Mouse (Mus musculus) myocyte (in vitro differentiated cells): Measurements from ENCODE around the gene Bnipl. TPM values are rescaled to one million over a fixed set of nuclear protein-coding genes. Genes with fewer than 3 reads are reported as not detected.

ENCODE experiments used
- H3K27me3 ChIP-seq: one replicate; pipeline ENCODE4 v1.6.1; 2011; ENCODE audit not compliant: control insufficient read depth, insufficient read depth, insufficient read length
- H3K36me3 ChIP-seq: one replicate; pipeline ENCODE4 v1.6.1; 2011; ENCODE audit not compliant: control insufficient read depth, insufficient read depth
- H3K4me2 ChIP-seq: one replicate; pipeline ENCODE4 v1.6.1; 2011; ENCODE audit warnings: low read depth, control low read depth
- H3K4me3 ChIP-seq: one replicate; pipeline ENCODE4 v1.5.1; 2011; ENCODE audit warnings: mild to moderate bottlenecking, control low read depth, moderate library complexity
- H3K79me2 ChIP-seq: one replicate; pipeline ENCODE4 v1.6.1; 2011; ENCODE audit not compliant: control insufficient read depth, insufficient read depth
- H3ac ChIP-seq: one replicate; pipeline ENCODE4 v1.6.1; 2011; ENCODE audit not compliant: control insufficient read depth, insufficient read length
- CEBPB ChIP-seq: IDR thresholded peaks from 2 replicates; pipeline ENCODE4 v1.6.1; 2011; ENCODE audit warnings: mild to moderate bottlenecking, moderate library complexity; ENCODE audit not compliant: poor library complexity, insufficient read depth, severe bottlenecking
- E2F4 ChIP-seq: IDR thresholded peaks from one replicate; pipeline ENCODE4 v1.6.1; 2011; ENCODE audit warnings: mild to moderate bottlenecking, control low read depth, moderate library complexity; ENCODE audit not compliant: insufficient read depth
- MAX ChIP-seq: IDR thresholded peaks from one replicate; pipeline ENCODE4 v1.6.1; 2011; ENCODE audit warnings: low read depth, mild to moderate bottlenecking, control low read depth
- MYOD1 ChIP-seq, 3 experiments: IDR thresholded peaks; one replicate each; pipeline ENCODE4 v1.6.1; 2011; ENCODE audit warnings: control low read depth in 2 of 3, low read depth in 2 of 3, mild to moderate bottlenecking in 2 of 3, moderate library complexity in 1 of 3; ENCODE audit not compliant: insufficient read length in 2 of 3, control insufficient read depth in 1 of 3
- MYOG ChIP-seq, 3 experiments: IDR thresholded peaks; one replicate each; pipeline ENCODE4 v1.6.1; 2011; ENCODE audit warnings: control low read depth in 2 of 3, low read depth in 2 of 3, mild to moderate bottlenecking in 2 of 3; ENCODE audit not compliant: insufficient read length in 2 of 3, control insufficient read depth in 1 of 3, insufficient read depth in 1 of 3
- POLR2A ChIP-seq: IDR thresholded peaks from one replicate; pipeline ENCODE4 v1.6.1; 2011; ENCODE audit warnings: low read depth, mild to moderate bottlenecking, control low read depth, moderate library complexity; ENCODE audit not compliant: insufficient read length
- POLR2AphosphoS2 ChIP-seq: IDR thresholded peaks from one replicate; pipeline ENCODE4 v1.6.1; 2011; ENCODE audit warnings: low read depth, control low read depth; ENCODE audit not compliant: insufficient read length
- REST ChIP-seq: IDR thresholded peaks from one replicate; pipeline ENCODE4 v1.6.1; 2011; ENCODE audit warnings: mild to moderate bottlenecking, control low read depth, moderate library complexity; ENCODE audit not compliant: insufficient read depth, insufficient read length
- SRF ChIP-seq: IDR thresholded peaks from one replicate; pipeline ENCODE4 v1.6.1; 2011; ENCODE audit warnings: low read depth; ENCODE audit not compliant: control insufficient read depth, insufficient read length
- TCF12 ChIP-seq: IDR thresholded peaks from one replicate; pipeline ENCODE4 v1.6.1; 2011; ENCODE audit warnings: mild to moderate bottlenecking, control low read depth; ENCODE audit not compliant: poor library complexity, insufficient read depth, severe bottlenecking
- TCF3 ChIP-seq: IDR thresholded peaks from one replicate; pipeline ENCODE4 v1.6.1; 2011; ENCODE audit warnings: low read depth, control low read depth; ENCODE audit not compliant: insufficient read length
- USF1 ChIP-seq: IDR thresholded peaks from one replicate; pipeline ENCODE4 v1.6.1; 2011; ENCODE audit warnings: low read depth, mild to moderate bottlenecking, control low read depth, moderate library complexity
- polyA plus RNA-seq: library from polyadenylated mRNA; unstranded; fragments of >200 nt; fragmentation: generic; extraction: Trizol; gene quantifications from one replicate; pipeline ENCODE4 v1.2.1, GENCODE M21; 2012; ENCODE audit warnings: missing spikeins

Bnipl gene
- 0.31 TPM for polyA plus RNA-seq

DNA sequence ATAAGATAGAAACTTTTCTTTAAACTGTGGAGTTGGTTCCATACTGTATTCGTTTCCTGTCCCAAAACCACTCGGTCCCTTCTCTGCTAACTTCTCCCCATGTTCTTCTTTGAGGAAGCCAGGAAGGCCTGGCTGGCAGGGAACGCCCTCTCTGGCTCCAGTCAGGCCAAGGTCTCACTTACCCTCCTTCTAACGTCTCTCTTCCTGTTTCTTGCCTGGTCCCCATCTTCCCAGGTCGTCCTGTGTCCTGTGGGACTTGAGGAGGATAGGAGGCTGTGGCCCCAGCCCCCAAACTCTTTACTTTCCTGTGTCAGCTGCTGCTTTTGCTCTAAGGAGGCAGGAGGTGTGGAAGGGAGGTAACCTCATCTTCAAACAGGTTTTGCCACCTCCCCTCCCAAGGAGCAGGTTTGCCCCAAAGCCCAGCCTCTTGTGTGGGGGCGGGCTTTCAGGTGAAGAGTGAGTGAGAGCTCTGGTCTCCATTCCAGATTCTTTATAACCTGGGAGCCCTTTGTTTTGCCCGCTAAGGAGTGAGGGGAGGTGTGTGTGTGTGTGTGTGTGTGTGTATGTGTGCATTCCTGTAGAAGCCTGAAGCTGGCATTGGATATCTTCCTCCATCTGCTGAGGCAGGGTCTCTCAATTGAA is at the start of gene Bnipl:
TSS of gene Bnipl (minus strand) at position 411 of the 642 bp plus-strand sequence.
- Histone ChIP-seq H3K27me3 (no peaks in the 10 kb centered on the region), H3K4me3 (no peak within 1 kb of the TSS), H3K79me2 (no peaks in the 10 kb centered on the region), H3K4me2 (no peak within 1 kb of the TSS), H3ac (no peak within 1 kb of the TSS), H3K36me3 (peaks cover 17% of the 10 kb centered on the region)
- TF ChIP-seq MAX (no peak), TCF12 (no peak), REST (no peak), CEBPB (no peak), POLR2A (no peak), E2F4 (no peak), MYOD1 (IDR thresholded peaks at IDR 0.05; ENCODE audit: control insufficient read depth in 1 of 3, insufficient read length in 2 of 3, low read depth in 2 of 3) (no peak), SRF (no peak), TCF3 (no peak), MYOG (IDR thresholded peaks at IDR 0.05; ENCODE audit: control insufficient read depth in 1 of 3, insufficient read depth in 1 of 3, insufficient read length in 2 of 3, low read depth in 2 of 3) (no peak), POLR2AphosphoS2 (no peak), USF1 (no peak)

DNA sequence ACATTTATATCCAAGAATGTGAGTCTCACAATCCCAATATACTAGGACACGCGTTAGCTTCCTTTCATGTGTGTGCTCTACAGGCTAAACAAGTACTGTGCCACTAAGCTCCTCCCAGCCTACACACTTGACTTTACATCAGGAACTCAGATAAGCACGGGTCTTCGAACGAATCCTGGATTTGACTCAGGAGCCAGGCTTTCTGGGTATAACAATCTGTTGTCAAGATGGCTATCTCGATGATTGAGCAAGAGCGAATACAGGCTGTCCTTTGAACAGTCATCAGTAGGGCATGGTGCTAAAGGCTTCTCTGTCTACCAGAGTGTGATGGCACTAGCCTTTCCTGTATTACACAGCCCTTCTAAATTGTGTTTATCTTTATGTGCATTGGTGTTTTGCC is 47.0 kb upstream of the Bnipl start:
- H3K79me2 ChIP-seq, result no peaks in the 10 kb centered on the region
- TF ChIP-seq CEBPB, result no peak
- TF ChIP-seq REST, result no peak
- TF ChIP-seq MYOD1 (IDR thresholded peaks at IDR 0.05; ENCODE audit: control insufficient read depth in 1 of 3, insufficient read length in 2 of 3, low read depth in 2 of 3), result no peak
- TF ChIP-seq POLR2AphosphoS2, result no peak
- no peak for TF ChIP-seq E2F4
- no peak for TF ChIP-seq SRF
- no peak for TF ChIP-seq TCF12
- TF ChIP-seq MYOG (IDR thresholded peaks at IDR 0.05; ENCODE audit: control insufficient read depth in 1 of 3, insufficient read depth in 1 of 3, insufficient read length in 2 of 3, low read depth in 2 of 3), result no peak
- no peak for TF ChIP-seq MAX
- TF ChIP-seq USF1, result no peak
- TF ChIP-seq POLR2A, result no peak
- no peak for TF ChIP-seq TCF3
- H3K36me3 ChIP-seq, result peaks cover 11% of the 10 kb centered on the region
- H3K4me2 ChIP-seq, result no peak overlapping the region
- H3K4me3 ChIP-seq, result no peak overlapping the region
- no peaks in the 10 kb centered on the region for H3K27me3 ChIP-seq
- H3ac ChIP-seq, result no peak overlapping the region

DNA sequence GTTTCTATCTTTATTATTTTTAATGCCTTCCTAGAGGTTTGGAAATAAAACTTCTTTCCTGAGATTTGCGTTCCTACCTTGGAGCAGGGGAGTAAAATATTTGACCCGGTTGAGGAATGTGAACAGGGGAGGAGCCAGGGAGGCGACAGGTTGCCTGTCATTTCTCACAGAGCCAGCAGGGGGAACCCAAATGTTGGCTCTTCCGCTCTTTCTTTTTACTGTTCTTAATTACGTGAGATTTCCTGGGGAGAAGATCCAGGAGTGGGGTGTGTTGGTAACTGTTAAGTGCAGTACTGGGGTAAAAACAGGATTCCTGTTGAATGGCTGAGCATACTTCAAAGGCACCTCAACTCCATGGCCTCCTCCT is 45.1 kb upstream of the Bnipl start:
- no peak overlapping the region for H3ac ChIP-seq
- H3K4me3 ChIP-seq, result no peak overlapping the region
- TF ChIP-seq TCF12 (no peak), CEBPB (no peak), E2F4 (no peak), TCF3 (no peak), REST (no peak), MYOG (IDR thresholded peaks at IDR 0.05; ENCODE audit: control insufficient read depth in 1 of 3, insufficient read depth in 1 of 3, insufficient read length in 2 of 3, low read depth in 2 of 3) (no peak), MYOD1 (IDR thresholded peaks at IDR 0.05; ENCODE audit: control insufficient read depth in 1 of 3, insufficient read length in 2 of 3, low read depth in 2 of 3) (no peak), POLR2A (no peak), SRF (no peak), MAX (no peak)
- H3K4me2 ChIP-seq, result no peak overlapping the region
- H3K79me2 ChIP-seq, result no peaks in the 10 kb centered on the region
- peaks cover 11% of the 10 kb centered on the region for H3K36me3 ChIP-seq
- no peaks in the 10 kb centered on the region for H3K27me3 ChIP-seq

DNA sequence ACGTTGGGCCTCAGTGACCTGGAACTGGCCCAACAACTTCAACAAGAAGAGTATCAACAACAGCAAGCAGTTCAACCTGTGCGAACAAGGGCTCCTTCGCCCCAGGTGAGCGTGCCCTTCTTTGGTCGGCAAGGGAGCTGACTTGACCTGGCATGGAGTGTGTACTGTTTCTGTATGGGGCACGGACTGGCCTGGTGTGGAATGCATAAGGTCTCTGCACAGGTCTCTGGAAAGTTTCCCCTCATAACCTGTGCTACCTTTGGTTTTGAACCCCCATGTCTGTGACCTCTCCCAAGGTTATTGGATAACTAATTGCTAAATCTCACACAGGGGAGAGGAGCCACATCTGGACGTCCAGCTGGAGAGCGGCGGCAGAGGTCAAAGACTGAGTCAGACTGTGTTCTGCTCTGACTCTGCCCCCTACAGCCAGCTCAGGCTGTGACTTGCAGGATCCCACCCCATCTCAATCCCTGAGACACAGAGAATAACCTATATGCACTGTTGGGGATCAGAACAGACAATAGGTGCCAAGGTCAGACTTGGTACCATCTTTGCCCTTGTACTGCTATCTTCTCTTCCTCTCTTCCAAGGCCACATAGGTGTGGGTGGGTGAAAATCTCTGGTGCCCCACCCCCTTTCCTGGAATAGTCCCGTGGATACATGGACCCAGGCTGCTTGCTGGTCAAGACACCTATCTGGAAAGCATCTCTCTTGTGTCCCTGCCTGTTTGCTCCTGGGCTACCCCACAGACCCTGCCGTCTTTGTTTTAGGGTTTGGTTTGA is 44.5 kb upstream of the Bnipl start:
- no peak overlapping the region for H3K4me2 ChIP-seq

DNA sequence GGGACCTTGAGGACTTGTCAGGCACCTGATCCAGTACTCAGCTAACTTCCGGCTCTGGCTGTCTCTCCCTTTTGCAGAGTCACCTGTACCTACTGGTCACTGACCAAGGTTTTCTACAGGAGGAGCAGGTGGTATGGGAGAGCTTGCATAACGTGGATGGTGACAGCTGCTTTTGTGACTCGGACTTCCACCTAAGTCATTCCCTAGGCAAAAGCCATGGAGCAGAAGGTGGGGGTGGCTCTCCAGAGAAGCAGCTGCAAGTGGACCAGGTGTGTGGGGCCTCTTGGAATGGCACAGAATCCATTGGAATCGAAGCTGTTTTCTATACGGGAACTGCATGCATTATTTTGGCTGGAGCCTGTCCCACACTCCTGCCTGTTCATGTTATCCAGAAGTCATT is 43.7 kb upstream of the Bnipl start:
- TF ChIP-seq SRF, result no peak
- TF ChIP-seq MYOD1 (IDR thresholded peaks at IDR 0.05; ENCODE audit: control insufficient read depth in 1 of 3, insufficient read length in 2 of 3, low read depth in 2 of 3), result peak in 1 of 3 experiments; percentile 73
- no peak for TF ChIP-seq USF1
- TF ChIP-seq MYOG (IDR thresholded peaks at IDR 0.05; ENCODE audit: control insufficient read depth in 1 of 3, insufficient read depth in 1 of 3, insufficient read length in 2 of 3, low read depth in 2 of 3), result peak in 1 of 3 experiments; percentile 67
- no peaks in the 10 kb centered on the region for H3K27me3 ChIP-seq
- peaks cover 11% of the 10 kb centered on the region for H3K36me3 ChIP-seq
- H3K79me2 ChIP-seq, result no peaks in the 10 kb centered on the region
- no peak overlapping the region for H3K4me2 ChIP-seq
- H3K4me3 ChIP-seq, result no peak overlapping the region
- no peak overlapping the region for H3ac ChIP-seq

More for the DNA sequence above, 44.5 kb upstream of the Bnipl start:
- H3K79me2 ChIP-seq, result no peaks in the 10 kb centered on the region
- no peak for TF ChIP-seq USF1
- H3K36me3 ChIP-seq, result peaks cover 11% of the 10 kb centered on the region
- no peaks in the 10 kb centered on the region for H3K27me3 ChIP-seq
- no peak overlapping the region for H3K4me3 ChIP-seq
- H3ac ChIP-seq, result no peak overlapping the region
